Mouse (Mus musculus): ENCODE data around the gene Slc25a41. TPM values are rescaled to one million over a fixed set of nuclear protein-coding genes. Genes with fewer than 3 reads are reported as not detected.
"Not testable (repeated sequence)": the region's sequence is repeated elsewhere in the genome, so short reads cannot be mapped to it uniquely, and the experiment has no call there.

Gene Slc25a41
- polyA plus RNA-seq, 1 experiment: 0.29 TPM

GRCm38 (mm10) chr17:57060231-57060801 is 18.9 kb upstream of the Slc25a41 start:
- no peaks in the 10 kb centered on the region for H3K27me3 ChIP-seq (ENCODE audit: control insufficient read depth, insufficient read depth, low read length)
- H3K4me3 ChIP-seq (replicated peaks; ENCODE audit: insufficient read depth, low read depth, low read length): peak overlapping the region; percentile 93
- peaks cover 9% of the 10 kb centered on the region for H3K4me1 ChIP-seq (ENCODE audit: control insufficient read depth, insufficient read depth, low read length)
- WGBS: under 1% methylated on average over 44 of the region's 44 CpGs
- peak; percentile 98 to 99 for DNase-seq
- TF ChIP-seq POLR2A (IDR thresholded peaks at IDR 0.05; ENCODE audit: borderline replicate concordance, insufficient read depth, low read length): peak; percentile 53; the same call in 1 of the 2 replicates
- TF ChIP-seq CTCF (IDR thresholded peaks at IDR 0.05; ENCODE audit: borderline replicate concordance, insufficient read depth, low read depth, low read length): peak; percentile 78
- peak overlapping the region; percentile 81 for H3K27ac ChIP-seq (ENCODE audit: insufficient read depth, low read length)

DNA sequence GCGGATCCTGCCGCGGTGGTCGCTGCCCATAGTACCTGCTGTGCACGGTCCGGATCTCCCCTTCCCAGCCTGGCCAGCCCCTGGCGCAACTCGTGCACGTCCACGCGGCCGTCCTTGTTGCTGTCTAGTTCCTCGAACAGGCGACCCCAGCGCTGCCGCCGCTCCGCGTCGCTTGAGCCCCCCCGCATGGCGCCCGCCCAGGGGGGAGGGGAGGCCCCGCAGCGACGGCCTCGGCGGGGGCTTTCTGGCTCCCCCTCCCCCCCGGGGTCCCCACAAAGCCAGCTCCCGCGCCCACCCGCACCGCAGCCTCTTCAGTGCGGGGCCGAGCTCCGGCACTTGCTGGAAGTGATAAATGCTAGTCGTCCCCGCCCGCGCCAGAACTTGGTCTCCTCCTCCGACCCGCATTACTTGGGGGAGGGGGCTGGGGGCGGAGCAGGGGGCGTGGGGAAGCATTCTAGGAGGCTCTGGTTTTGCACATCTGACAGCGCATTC is 18.1 kb upstream of the Slc25a41 start, which contains the start of gene Slc25a23:
Slc25a23 (minus strand) TSS at position 378 of the 492 bp plus-strand sequence.
- Histone ChIP-seq H3K27me3 (ENCODE audit: control insufficient read depth, insufficient read depth, low read length) (no peaks in the 10 kb centered on the region), H3K4me1 (ENCODE audit: control insufficient read depth, insufficient read depth, low read length) (peaks cover 12% of the 10 kb centered on the region), H3K4me3 (replicated peaks; ENCODE audit: insufficient read depth, low read depth, low read length) (peak within 1 kb of the TSS; percentile 93), H3K27ac (ENCODE audit: insufficient read depth, low read length) (peak within 1 kb of the TSS; percentile 84)
- WGBS: under 1% methylated on average over 39 of the region's 45 CpGs
- TF ChIP-seq POLR2A (IDR thresholded peaks at IDR 0.05; ENCODE audit: borderline replicate concordance, insufficient read depth, low read length) (no peak), CTCF (IDR thresholded peaks at IDR 0.05; ENCODE audit: borderline replicate concordance, insufficient read depth, low read depth, low read length) (no peak)
- DNase-seq: peak; percentile 77

DNA sequence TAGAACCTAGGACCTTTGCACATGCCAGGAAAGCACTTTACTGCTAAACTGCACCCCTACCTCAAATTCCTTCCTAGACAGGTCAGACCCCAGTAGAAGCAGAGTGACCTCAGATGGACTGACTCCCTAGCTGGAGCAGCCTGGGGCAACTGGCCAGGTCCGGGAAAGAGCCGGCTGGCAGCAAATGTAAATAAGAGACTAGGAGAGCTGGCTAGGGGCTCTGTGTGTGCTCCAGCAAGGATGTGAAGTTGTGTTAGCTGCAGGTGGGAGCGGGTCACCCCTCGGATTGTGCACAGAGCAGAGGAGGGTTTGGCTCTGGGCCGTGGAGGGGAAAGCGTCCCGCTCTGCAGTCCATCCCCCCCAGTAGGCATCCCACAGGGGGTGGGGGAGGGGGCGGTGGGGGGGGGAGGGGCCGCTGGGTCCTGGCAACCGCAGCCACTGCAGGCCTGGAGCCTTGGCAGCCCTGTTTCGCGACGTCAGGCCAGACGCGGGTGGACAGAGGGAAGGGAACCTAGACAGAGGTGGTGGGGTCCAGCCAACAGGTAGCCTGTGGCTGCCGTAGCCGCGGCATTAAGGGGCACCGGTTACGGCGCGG is 17.5 kb upstream of the Slc25a41 start, which contains the start of gene Crb3:
Crb3 (plus strand) TSS at position 215 of the 595 bp plus-strand sequence.
- H3K27ac ChIP-seq (ENCODE audit: insufficient read depth, low read length): peak within 1 kb of the TSS; percentile 84
- peak within 1 kb of the TSS; percentile 93 for H3K4me3 ChIP-seq (replicated peaks; ENCODE audit: insufficient read depth, low read depth, low read length)
- H3K27me3 ChIP-seq (ENCODE audit: control insufficient read depth, insufficient read depth, low read length): no peaks in the 10 kb centered on the region
- peak; percentile 63 to 69 for DNase-seq
- H3K4me1 ChIP-seq (ENCODE audit: control insufficient read depth, insufficient read depth, low read length): peaks cover 12% of the 10 kb centered on the region
- TF ChIP-seq POLR2A (IDR thresholded peaks at IDR 0.05; ENCODE audit: borderline replicate concordance, insufficient read depth, low read length): no peak
- no peak for TF ChIP-seq CTCF (IDR thresholded peaks at IDR 0.05; ENCODE audit: borderline replicate concordance, insufficient read depth, low read depth, low read length)
- 0% methylated on average over 13 of the region's 22 CpGs for WGBS

DNA sequence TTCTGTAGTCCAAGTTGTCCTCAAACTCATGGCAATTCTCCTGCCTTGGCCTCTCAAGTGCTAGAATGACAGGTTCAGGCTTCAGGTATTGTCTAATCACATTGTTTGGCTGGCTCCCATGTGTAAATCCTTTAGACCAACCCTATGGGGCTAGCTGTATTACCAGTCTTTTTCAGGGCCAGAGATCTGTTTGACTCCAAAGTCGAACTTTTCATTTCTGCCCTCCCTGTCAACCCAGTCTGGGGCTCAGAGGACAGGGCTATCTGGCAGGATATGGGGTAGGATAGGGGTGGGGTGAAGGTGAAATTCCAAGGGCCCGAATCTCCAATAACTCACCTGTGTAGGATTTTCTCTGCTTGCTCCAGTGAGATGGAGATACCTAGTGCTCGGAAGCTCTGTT is 14.8 kb upstream of the Slc25a41 start:
- TF ChIP-seq CTCF (IDR thresholded peaks at IDR 0.05; ENCODE audit: borderline replicate concordance, insufficient read depth, low read depth, low read length) (no peak), POLR2A (IDR thresholded peaks at IDR 0.05; ENCODE audit: borderline replicate concordance, insufficient read depth, low read length) (no peak)
- H3K27me3 ChIP-seq (ENCODE audit: control insufficient read depth, insufficient read depth, low read length): no peaks in the 10 kb centered on the region; the same call in 1 of the 2 replicates
- H3K4me3 ChIP-seq (replicated peaks; ENCODE audit: insufficient read depth, low read depth, low read length): no peak overlapping the region
- no peak for DNase-seq
- H3K4me1 ChIP-seq (ENCODE audit: control insufficient read depth, insufficient read depth, low read length): peaks cover 8% of the 10 kb centered on the region
- WGBS: 88% methylated on average over 3 of the region's 3 CpGs
- H3K27ac ChIP-seq (ENCODE audit: insufficient read depth, low read length): no peak overlapping the region

DNA sequence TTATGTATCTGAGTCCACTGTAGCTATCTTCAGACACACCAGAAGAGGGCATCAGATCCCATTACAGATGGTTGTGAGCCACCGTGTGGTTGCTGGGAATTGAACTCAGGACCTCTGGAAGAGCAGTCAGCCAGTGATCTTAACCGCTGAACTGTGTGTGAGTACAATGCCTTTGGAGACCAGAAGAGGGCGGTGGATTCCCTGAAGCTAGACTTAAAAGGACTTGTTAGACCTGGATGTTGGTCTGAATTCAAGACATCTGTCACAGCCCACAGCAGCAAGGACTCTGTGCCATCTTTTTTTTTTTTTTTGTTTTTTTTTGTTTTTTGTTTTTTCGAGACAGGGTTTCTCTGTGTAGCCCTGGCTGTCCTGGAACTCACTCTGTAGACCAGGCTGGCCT is 10.2 kb upstream of the Slc25a41 start:
- TF ChIP-seq CTCF (IDR thresholded peaks at IDR 0.05; ENCODE audit: borderline replicate concordance, insufficient read depth, low read depth, low read length): peak; percentile 5; the same call in 1 of the 2 replicates
- H3K4me1 ChIP-seq (ENCODE audit: control insufficient read depth, insufficient read depth, low read length); H3K27me3 ChIP-seq (ENCODE audit: control insufficient read depth, insufficient read depth, low read length); DNase-seq; H3K27ac ChIP-seq (ENCODE audit: insufficient read depth, low read length); H3K4me3 ChIP-seq (replicated peaks; ENCODE audit: insufficient read depth, low read depth, low read length): not testable (repeated sequence)
- WGBS: 78% methylated on average over 4 of the region's 4 CpGs

DNA sequence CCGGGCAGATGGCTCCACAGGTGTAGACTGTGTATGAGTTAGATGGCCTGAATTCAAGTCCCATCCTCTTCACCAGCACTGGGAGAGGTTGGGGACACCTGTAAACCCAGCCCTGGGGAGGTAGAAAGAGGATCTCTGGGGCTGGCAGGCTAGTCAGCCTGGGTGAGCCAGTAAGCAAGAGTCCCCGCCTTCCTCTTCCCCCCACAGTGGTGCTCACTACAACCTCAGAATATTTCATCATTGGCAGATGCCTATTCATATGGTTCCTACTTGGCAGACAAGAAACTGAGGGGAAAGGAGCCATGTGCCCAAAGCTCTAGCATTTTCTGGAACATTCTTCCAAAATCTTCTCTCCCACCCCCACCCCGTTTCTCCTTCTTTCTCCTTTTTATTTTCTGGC is 7.4 kb upstream of the Slc25a41 start:
- H3K27ac ChIP-seq (ENCODE audit: insufficient read depth, low read length): no peak overlapping the region
- no peaks in the 10 kb centered on the region for H3K4me1 ChIP-seq (ENCODE audit: control insufficient read depth, insufficient read depth, low read length)
- 94% methylated on average over 3 of the region's 3 CpGs for WGBS
- no peak for DNase-seq
- no peaks in the 10 kb centered on the region; the same call in 1 of the 2 replicates for H3K27me3 ChIP-seq (ENCODE audit: control insufficient read depth, insufficient read depth, low read length)
- no peak overlapping the region for H3K4me3 ChIP-seq (replicated peaks; ENCODE audit: insufficient read depth, low read depth, low read length)
- no peak for TF ChIP-seq POLR2A (IDR thresholded peaks at IDR 0.05; ENCODE audit: borderline replicate concordance, insufficient read depth, low read length)
- no peak for TF ChIP-seq CTCF (IDR thresholded peaks at IDR 0.05; ENCODE audit: borderline replicate concordance, insufficient read depth, low read depth, low read length)

- no peak overlapping the region for H3K4me3 ChIP-seq (replicated peaks; ENCODE audit: insufficient read depth, low read depth, low read length)
- no peak overlapping the region for H3K27ac ChIP-seq (ENCODE audit: insufficient read depth, low read length)
- whole genome bisulfite sequencing: 60% methylated on average over 5 of the region's 5 CpGs
- DNase-seq: no peak
- no peaks in the 10 kb centered on the region for H3K4me1 ChIP-seq (ENCODE audit: control insufficient read depth, insufficient read depth, low read length)
- H3K27me3 ChIP-seq (ENCODE audit: control insufficient read depth, insufficient read depth, low read length): no peaks in the 10 kb centered on the region; the same call in 1 of the 2 replicates
- TF ChIP-seq CTCF (IDR thresholded peaks at IDR 0.05; ENCODE audit: borderline replicate concordance, insufficient read depth, low read depth, low read length): no peak
- no peak for TF ChIP-seq POLR2A (IDR thresholded peaks at IDR 0.05; ENCODE audit: borderline replicate concordance, insufficient read depth, low read length)
Observed at GRCm38 (mm10) chr17:57047406-57047805, 6.0 kb upstream of the Slc25a41 start.

DNA sequence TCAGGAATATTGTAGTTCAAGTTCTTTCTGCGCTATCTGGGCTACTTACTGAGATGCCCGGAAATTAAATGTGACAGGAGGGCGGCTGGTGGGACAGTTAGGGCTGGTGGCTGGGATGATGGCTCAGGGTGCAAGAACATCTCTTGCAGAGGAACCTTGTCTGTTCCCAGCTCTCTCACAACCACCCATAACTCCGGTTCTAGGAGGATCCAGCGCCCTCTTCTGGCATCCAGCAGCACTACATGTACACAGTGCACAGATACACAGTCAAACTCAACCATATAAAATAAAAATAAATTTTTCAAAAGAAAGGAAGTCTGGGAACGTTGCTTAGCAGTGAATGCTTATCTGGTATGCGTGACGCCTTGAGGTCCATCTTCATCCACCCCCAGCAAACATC is 2.5 kb downstream of the Slc25a41 start:
- no peaks in the 10 kb centered on the region for H3K4me1 ChIP-seq (ENCODE audit: control insufficient read depth, insufficient read depth, low read length)
- no peak for TF ChIP-seq POLR2A (IDR thresholded peaks at IDR 0.05; ENCODE audit: borderline replicate concordance, insufficient read depth, low read length)
- TF ChIP-seq CTCF (IDR thresholded peaks at IDR 0.05; ENCODE audit: borderline replicate concordance, insufficient read depth, low read depth, low read length): peak; percentile 14; the same call in 1 of the 2 replicates
- WGBS: 37% methylated on average over 8 of the region's 8 CpGs

More for the DNA sequence above, 2.5 kb downstream of the Slc25a41 start:
- H3K4me3 ChIP-seq (replicated peaks; ENCODE audit: insufficient read depth, low read depth, low read length): no peak overlapping the region
- H3K27ac ChIP-seq (ENCODE audit: insufficient read depth, low read length): no peak overlapping the region
- DNase-seq: no peak
- H3K27me3 ChIP-seq (ENCODE audit: control insufficient read depth, insufficient read depth, low read length): no peaks in the 10 kb centered on the region

Measured in cerebellum, adult 2 months (tissue).